Mouse (Mus musculus) hindbrain, embryonic 10.5 days (tissue): ENCODE measurements around the gene Gm6583. TPM values are rescaled to one million over a fixed set of nuclear protein-coding genes. Genes with fewer than 3 reads are reported as not detected.

Experiments
- DNase-seq: peaks from one replicate; pipeline ENCODE4 v3.0.0-alpha.2; 2017; ENCODE audit warnings: low spot score
- H3K27ac ChIP-seq: fragments of 300-500 bp; sonication (generic); 2 replicates; pipeline ENCODE4 v1.5.1; 2016; ENCODE audit warnings: mild to moderate bottlenecking, moderate library complexity
- H3K27me3 ChIP-seq: fragments of 300-500 bp; sonication (generic); 2 replicates; pipeline ENCODE4 v1.6.1; 2016; ENCODE audit warnings: mild to moderate bottlenecking; ENCODE audit not compliant: poor library complexity, insufficient read depth, severe bottlenecking
- H3K36me3 ChIP-seq: fragments of 300-500 bp; sonication (generic); 2 replicates; pipeline ENCODE4 v1.6.1; 2016; ENCODE audit warnings: mild to moderate bottlenecking, moderate library complexity
- H3K4me1 ChIP-seq: fragments of 300-500 bp; sonication (generic); replicated peaks from 2 replicates; pipeline ENCODE4 v1.6.1; 2016; ENCODE audit warnings: mild to moderate bottlenecking
- H3K4me3 ChIP-seq: fragments of 300-500 bp; sonication (generic); 2 replicates; pipeline ENCODE4 v1.5.1; 2016; ENCODE audit warnings: mild to moderate bottlenecking, moderate library complexity
- H3K9me3 ChIP-seq: fragments of 300-500 bp; sonication (generic); 2 replicates; pipeline ENCODE4 v1.6.1; 2016; ENCODE audit warnings: mild to moderate bottlenecking, moderate library complexity
- WGBS: fragments of 180-500 bp; shearing (Covaris S2); methylation state at CpG from one replicate; pipeline ENCODE4 v1.1.7; 2016; 5-methylcytosine and 5-hydroxymethylcytosine counted together
- polyA plus RNA-seq: library from polyadenylated mRNA; unstranded; fragments of >200 nt; fragmentation: Nextera tagmentation; extraction: Ambion mirVana; gene quantifications from 2 replicates; pipeline ENCODE4 v1.2.1, GENCODE M21; 2016

Gm6583 gene
- polyA plus RNA-seq = 0.14 and 0.30 TPM in 2 replicates

- no peak for DNase-seq
- WGBS = 59% methylated on average over 13 of the region's 13 CpGs
- peaks cover 84% of the 10 kb centered on the region for H3K36me3 ChIP-seq
- H3K27ac ChIP-seq = no peak within 1 kb of the TSS
- H3K9me3 ChIP-seq = no peaks in the 10 kb centered on the region
- no peaks in the 10 kb centered on the region for H3K27me3 ChIP-seq
- H3K4me1 ChIP-seq = peaks cover 5% of the 10 kb centered on the region; the same call in 1 of the 2 replicates
- H3K4me3 ChIP-seq = no peak within 1 kb of the TSS
These were observed at the start of gene Gm6583 for GRCm38 (mm10) chr5:112355910-112356309. Gm6583 (minus strand) TSS chr5:112356033.

DNA sequence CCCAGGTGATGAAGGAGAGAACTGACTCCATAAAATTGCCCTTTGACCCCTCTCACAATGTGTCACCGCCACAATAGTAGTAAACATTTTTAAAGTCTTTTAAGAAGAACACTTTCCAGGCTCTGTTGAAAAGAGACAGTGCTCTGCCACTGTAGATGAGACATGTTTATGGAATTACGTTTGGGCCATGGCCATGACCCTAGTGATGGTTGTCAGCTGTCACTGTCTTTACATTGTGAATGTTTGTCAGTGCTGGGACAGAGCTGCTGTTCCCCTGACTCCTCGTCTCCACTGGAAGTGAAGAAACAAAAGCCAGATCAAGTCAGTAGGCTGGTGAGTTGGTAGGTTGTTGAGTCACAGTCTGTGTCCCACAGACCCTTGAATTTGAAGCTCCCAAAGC is 46.6 kb upstream of the Gm6583 start:
- 65% methylated on average over 3 of the region's 3 CpGs for WGBS
- Histone ChIP-seq H3K36me3 (no peaks in the 10 kb centered on the region), H3K27me3 (no peaks in the 10 kb centered on the region), H3K4me3 (no peak overlapping the region), H3K9me3 (no peaks in the 10 kb centered on the region), H3K27ac (no peak overlapping the region), H3K4me1 (no peaks in the 10 kb centered on the region; the same call in 1 of the 2 replicates)
- DNase-seq = no peak

- H3K27me3 ChIP-seq = no peaks in the 10 kb centered on the region
- H3K9me3 ChIP-seq = no peaks in the 10 kb centered on the region
- H3K36me3 ChIP-seq = no peaks in the 10 kb centered on the region
- DNase-seq = no peak
- WGBS = 85% methylated on average over 10 of the region's 10 CpGs
- H3K4me3 ChIP-seq = no peak overlapping the region
- H3K27ac ChIP-seq = no peak overlapping the region
- peaks cover 14% of the 10 kb centered on the region for H3K4me1 ChIP-seq
These were observed 43.5 kb upstream of the Gm6583 start for GRCm38 (mm10) chr5:112399284-112399683.

DNA sequence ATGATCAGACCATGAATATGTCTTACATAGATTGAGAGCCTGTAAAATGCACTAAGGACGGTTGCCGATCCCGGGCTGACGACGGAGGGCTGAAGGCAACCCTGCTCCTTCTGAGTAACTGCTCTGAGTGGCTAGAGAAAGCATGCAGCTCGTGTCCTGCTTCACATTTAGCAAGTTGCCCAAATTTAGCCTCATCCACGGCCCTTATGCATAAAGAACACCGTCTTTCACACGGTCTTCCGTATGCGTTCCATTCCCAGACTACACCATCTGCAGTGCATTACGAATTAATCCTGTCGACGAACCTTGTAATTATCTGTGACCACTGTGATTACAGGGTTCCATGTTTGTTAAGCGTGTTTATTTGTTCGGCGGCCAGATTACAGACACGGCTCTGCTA is 40.2 kb upstream of the Gm6583 start:
- Histone ChIP-seq H3K36me3 (peaks cover 10% of the 10 kb centered on the region), H3K27me3 (peaks cover 31% of the 10 kb centered on the region), H3K4me1 (peaks cover 32% of the 10 kb centered on the region), H3K4me3 (no peak overlapping the region), H3K9me3 (no peaks in the 10 kb centered on the region), H3K27ac (peak overlapping the region; percentile 92)
- DNase-seq = no peak
- WGBS = 86% methylated on average over 18 of the region's 18 CpGs

DNA sequence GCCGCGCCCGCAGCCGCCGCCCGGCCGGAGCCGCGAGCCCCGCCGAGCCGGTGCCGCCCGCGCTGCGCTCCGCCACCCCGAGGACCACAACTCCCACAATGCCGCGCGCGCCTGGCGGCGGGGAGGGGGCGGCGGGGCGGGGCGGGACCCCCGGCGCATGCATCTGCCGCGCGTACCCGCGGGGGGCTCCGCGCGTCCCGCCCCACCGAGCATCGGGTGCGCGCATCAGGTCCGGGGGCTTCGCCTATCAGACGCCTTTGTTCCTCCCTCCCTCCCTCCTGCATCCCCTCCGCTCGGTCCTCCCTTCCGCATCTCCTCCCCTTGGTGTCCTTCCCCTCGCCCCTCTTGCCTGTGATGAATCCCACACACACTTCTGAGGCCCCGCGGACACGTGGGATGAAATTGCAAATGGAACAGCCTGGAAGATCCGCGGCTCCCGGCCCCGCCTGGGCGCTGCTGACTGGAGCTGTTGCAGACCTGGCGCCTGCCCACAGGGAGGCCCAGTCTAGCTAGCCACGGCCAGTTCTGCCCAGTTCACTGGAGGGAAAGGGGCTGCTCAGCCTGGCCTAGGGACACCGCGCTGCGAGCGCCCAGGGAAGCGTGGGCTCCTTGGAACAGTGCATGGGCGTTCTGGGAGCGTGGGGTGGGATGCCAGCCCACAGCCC is 39.1 kb upstream of the Gm6583 start, which contains the start of gene Asphd2:
Gene Asphd2, minus strand, starts transcription at position 88 of the 665 bp plus-strand sequence.
- H3K27me3 ChIP-seq = peaks cover 34% of the 10 kb centered on the region

GRCm38 (mm10) chr5:112394415-112394763 is 38.6 kb upstream of the Gm6583 start:
- Histone ChIP-seq H3K4me1 (peaks cover 38% of the 10 kb centered on the region), H3K27ac (peak overlapping the region; percentile 92), H3K36me3 (peaks cover 22% of the 10 kb centered on the region), H3K27me3 (peaks cover 34% of the 10 kb centered on the region), H3K9me3 (no peaks in the 10 kb centered on the region), H3K4me3 (peak overlapping the region; percentile 68)
- under 1% methylated on average over 26 of the region's 28 CpGs for WGBS
- DNase-seq = peak; percentile 45

More for the DNA sequence above, 39.1 kb upstream of the Gm6583 start, which contains the start of gene Asphd2:
- Histone ChIP-seq H3K36me3 (peaks cover 17% of the 10 kb centered on the region), H3K4me3 (peak within 1 kb of the TSS; percentile 68), H3K27ac (peak within 1 kb of the TSS; percentile 92), H3K9me3 (no peaks in the 10 kb centered on the region), H3K4me1 (peaks cover 35% of the 10 kb centered on the region)
- DNase-seq = peak; percentile 90
- under 1% methylated on average over 67 of the region's 67 CpGs for WGBS

DNA sequence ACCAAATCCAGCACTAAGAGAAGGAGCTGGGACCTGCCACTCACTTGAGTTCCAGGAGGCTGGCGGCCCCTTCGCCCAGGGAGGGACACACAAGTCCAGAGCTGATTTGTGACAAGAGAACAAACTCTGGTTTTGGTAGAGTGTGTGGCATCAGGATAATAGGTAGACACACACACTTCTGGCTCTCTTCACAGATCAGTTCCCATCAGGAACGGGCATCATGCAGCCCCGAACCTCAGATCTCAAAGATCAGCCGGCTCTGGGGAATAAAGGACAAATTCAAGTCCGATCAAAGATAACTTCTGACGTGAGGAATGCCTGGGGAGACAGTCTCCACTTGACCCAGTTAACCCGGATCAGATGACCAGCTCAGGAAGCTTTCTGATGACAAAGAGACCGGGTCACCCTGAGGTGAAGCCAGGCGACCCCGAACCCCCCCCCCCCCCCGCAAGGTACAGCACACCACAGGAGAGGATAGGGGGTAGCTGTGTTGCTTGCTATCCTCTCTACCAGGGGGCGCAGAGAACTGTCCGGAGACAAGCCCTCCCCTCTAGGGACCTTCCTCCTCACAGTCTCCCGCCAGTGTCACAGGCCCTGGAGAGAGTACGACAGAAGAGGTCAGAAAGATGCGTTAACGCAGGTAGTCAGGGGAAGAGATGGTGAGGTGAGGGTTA is 38.0 kb upstream of the Gm6583 start:
- Histone ChIP-seq H3K27me3 (peaks cover 34% of the 10 kb centered on the region), H3K4me1 (peaks cover 41% of the 10 kb centered on the region), H3K36me3 (peaks cover 27% of the 10 kb centered on the region), H3K27ac (peak overlapping the region; percentile 92), H3K4me3 (peak overlapping the region; percentile 68), H3K9me3 (no peaks in the 10 kb centered on the region)
- DNase-seq = no peak
- 11% methylated on average over 18 of the region's 18 CpGs for WGBS

GRCm38 (mm10) chr5:112391676-112392323 is 36.0 kb upstream of the Gm6583 start:
- no peak for DNase-seq
- Histone ChIP-seq H3K27me3 (peaks cover 34% of the 10 kb centered on the region), H3K9me3 (no peaks in the 10 kb centered on the region), H3K27ac (0 out of 2 replicates have a peak overlapping the region, but pooled peaks have one; percentile 31), H3K4me1 (peaks cover 41% of the 10 kb centered on the region), H3K4me3 (no peak overlapping the region), H3K36me3 (peaks cover 45% of the 10 kb centered on the region)
- WGBS = 64% methylated on average over 27 of the region's 27 CpGs

DNA sequence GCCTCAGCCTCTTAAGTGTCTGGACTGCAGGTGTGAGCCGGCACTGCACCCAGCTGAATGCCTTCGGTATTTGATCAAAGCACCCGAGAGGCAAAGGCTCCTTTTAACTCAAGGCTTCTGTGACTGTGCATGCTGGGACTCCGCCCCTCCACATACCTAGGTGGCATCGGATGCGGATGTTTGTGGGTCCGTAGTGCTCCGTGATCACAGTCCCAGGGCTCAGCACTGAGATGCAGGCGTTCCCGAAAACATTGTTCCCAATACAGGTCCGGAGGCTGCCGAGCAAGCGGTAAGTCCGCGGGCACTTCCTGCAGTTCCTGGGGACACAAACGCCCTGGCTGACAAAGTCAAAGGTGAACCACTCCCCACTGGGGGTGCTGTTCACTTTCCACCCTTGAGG is 35.2 kb upstream of the Gm6583 start:
- Histone ChIP-seq H3K27me3 (peaks cover 34% of the 10 kb centered on the region), H3K9me3 (no peaks in the 10 kb centered on the region), H3K4me3 (no peak overlapping the region), H3K36me3 (peaks cover 53% of the 10 kb centered on the region), H3K4me1 (peaks cover 40% of the 10 kb centered on the region), H3K27ac (no peak overlapping the region)
- WGBS = 48% methylated on average over 16 of the region's 16 CpGs
- no peak for DNase-seq

- WGBS = 82% methylated on average over 9 of the region's 9 CpGs
- H3K4me1 ChIP-seq = peaks cover 28% of the 10 kb centered on the region
- H3K9me3 ChIP-seq = no peaks in the 10 kb centered on the region
- H3K4me3 ChIP-seq = no peak overlapping the region
- DNase-seq = no peak
- 0 out of 2 replicates have a peak overlapping the region, but pooled peaks have one; percentile 6 for H3K27ac ChIP-seq
- H3K36me3 ChIP-seq = peaks cover 69% of the 10 kb centered on the region
- H3K27me3 ChIP-seq = peaks cover 34% of the 10 kb centered on the region
These were observed 33.5 kb upstream of the Gm6583 start for GRCm38 (mm10) chr5:112389352-112389751.

DNA sequence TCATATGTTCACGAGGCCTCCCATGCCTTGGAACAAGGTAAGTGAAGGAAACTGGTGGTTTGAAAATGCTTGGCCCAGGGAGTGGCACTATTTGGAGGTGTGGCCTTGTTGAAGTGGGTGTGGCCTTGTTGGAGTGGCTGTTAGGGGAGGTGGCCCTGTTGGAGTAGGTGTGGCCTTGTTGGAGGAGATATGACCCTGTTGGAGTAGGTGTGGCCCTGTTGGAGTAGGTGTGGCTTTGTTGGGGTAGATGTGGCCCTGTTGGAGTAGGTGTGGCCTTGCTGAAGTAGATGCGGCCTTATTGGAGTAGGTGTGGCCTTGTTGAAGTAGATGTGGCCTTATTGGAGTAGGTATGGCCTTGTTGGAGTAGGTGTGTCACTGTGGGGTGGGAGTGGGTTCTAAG is 30.1 kb upstream of the Gm6583 start:
- Histone ChIP-seq H3K36me3 (peaks cover 61% of the 10 kb centered on the region), H3K9me3 (no peaks in the 10 kb centered on the region), H3K4me1 (peaks cover 26% of the 10 kb centered on the region), H3K4me3 (no peak overlapping the region), H3K27me3 (peaks cover 2% of the 10 kb centered on the region; the same call in 1 of the 2 replicates), H3K27ac (no peak overlapping the region)
- DNase-seq = no peak
- 82% methylated on average over 2 of the region's 2 CpGs for WGBS

- no peaks in the 10 kb centered on the region for H3K27me3 ChIP-seq
- no peaks in the 10 kb centered on the region for H3K9me3 ChIP-seq
- H3K27ac ChIP-seq = no peak overlapping the region
- DNase-seq = no peak
- H3K36me3 ChIP-seq = peaks cover 65% of the 10 kb centered on the region
- WGBS = 92% methylated on average over 13 of the region's 13 CpGs
- no peak overlapping the region for H3K4me3 ChIP-seq
- H3K4me1 ChIP-seq = peaks cover 24% of the 10 kb centered on the region
These were observed 29.1 kb upstream of the Gm6583 start for GRCm38 (mm10) chr5:112384805-112385472.
